Mouse (Mus musculus) layer of hippocampus, adult 11-12 months (tissue): ENCODE results near the gene Tinf2.

ENCODE experiments used
- DNase-seq: peaks from one replicate; pipeline ENCODE4 v3.0.0; 2022; ENCODE audit warnings: low spot score

Tinf2 gene

DNA sequence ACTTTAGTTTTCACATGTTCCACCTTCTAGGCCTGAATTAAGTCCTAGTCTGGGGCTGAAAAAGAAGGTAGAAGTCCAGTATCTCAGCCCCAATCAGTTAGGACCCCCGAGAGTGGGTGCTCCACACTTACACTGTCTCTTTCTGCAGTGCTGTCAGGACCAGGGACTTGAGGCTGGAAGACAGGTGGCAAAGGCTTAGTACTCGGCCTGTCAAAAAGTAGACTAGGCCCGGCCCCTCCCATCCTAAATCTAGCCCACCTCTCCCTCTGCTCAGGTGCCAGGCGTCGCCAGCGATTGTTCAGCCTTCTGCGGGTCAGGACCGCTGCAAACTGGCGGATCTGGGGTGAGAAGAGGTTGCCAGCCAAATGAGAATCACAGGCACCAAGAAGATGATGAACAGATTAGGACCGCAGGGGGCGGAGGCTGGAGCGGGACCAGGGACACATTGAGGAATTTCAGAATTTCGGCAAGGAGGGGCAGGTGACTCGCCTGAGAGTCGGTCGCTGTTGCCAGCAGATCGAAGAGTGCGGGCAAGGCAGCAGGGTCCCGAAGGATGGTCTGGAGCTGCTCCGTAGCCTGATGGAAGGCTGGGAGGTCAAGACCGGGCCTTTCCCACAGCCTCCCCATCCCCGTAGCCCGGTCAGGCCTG is 46.6 kb downstream of the Tinf2 start:
- DNase-seq, result no peak

DNA sequence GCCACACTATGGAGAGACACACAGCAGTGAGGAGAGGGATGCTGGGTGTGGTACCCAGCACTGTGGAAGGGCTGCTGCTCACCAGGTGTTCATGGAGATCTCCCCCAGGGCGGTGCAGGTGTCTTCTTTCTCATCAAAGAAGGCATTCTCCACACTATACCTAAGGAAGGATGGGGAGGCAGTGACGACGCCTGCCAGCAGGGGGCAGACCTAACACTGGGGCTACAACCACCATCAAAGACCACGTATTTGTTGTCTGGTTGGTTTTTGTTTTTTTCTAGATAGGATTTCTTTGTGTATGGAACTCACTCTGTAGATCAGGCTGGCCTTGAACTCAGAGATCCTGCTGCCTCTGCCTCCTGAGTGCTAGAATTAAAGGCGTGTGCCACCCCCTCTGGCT is 52.3 kb downstream of the Tinf2 start:
- peak; percentile 66 for DNase-seq

DNA sequence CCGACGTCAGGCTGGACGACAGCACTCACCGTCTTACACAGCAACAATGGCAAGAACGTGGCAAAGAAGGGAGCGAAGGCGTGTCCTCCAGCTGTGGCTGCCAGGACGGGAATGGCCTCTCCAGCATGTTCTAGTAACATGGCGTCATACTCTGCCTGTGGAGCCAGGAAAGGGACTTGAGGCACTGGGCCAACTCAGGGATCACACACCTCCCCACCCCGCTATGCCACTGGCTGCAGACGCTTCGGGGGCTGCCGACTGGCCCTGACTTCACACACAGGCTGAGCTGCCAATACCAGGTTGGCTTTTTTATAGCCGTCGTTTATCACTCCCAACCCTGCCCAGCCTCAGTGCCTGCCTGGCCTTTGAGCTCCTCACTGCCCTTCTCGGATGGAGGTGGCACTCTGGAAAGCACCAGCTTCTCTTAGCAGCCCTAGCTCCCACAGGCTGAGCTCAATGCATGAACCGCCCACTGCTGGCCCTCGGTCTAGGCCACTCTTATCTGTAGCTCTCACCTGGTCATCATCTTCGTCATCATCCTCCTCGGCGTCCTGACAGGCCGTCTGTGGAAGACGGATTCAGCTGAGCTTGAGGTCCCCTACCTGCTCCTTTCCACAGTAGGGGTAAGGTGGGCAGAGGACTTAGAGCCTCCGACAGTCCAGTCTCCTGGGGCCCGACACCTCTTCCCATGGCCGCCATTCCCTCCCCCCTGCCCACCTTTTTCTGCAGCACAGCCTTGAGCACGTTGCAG is 53.4 kb downstream of the Tinf2 start:
- no peak for DNase-seq
